Mouse (Mus musculus): ENCODE measurements around the gene Dysf. TPM values are rescaled to one million over a fixed set of nuclear protein-coding genes. Genes with fewer than 3 reads are reported as not detected.

The Dysf gene
- total and polyA plus RNA-seq, 2 experiments from 2014 or later = 1.4 to 1.7 TPM

DNA sequence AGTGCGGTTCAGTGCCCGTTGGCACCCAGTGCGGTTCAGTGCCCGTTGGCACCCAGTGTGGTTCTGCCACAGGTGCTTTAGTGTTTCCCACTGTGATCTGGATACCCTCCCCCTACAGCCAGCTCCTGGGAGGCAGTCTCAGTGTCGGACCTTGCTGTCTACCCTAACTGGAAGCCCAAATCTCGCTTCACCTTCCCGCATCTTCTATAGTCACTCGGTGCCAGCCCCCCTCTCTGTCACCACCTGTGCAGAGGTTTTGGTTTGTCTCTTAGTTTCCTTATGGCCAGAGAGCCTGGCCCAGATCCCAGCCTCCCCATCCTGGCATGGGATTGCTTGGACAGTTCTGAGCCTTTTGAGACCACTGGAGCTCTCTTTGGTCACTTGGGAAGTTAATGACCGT lies 127.3 kb downstream of the Dysf start:
- no peaks in the 10 kb centered on the region for H3K9me3 ChIP-seq (ENCODE audit: low read length)
- H3K9ac ChIP-seq (replicated peaks; ENCODE audit: low read length, poor library complexity, severe bottlenecking) = no peak overlapping the region

DNA sequence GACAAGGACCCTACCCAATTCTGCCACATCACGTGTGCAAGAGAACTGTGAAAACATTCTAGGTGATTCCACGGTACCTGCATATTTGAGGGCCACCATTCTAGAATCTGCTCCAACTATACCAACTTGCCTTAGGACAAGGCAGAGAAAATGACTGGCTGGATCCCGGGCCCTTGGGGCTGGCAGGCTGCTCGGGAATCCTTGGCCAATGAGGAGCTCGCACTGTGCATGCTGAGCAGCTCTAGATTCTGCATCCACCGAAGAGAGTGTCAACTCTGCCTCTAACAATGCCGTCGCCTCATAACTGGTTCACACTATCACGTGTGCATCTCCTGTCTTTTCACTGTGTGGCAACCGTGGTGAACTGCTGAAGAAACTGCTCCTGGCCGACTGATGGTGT lies 128.0 kb downstream of the Dysf start:
- H3K4me2 ChIP-seq (ENCODE audit: low read depth, low read length, poor library complexity, severe bottlenecking) = no peak overlapping the region
- DNase-seq (ENCODE audit: low spot score) (no peak), ATAC-seq (ENCODE audit: low FRiP score) (no peak)
- H3K9ac ChIP-seq (replicated peaks; ENCODE audit: low read length, poor library complexity, severe bottlenecking) = no peak overlapping the region
- TF ChIP-seq CTCF (IDR thresholded peaks at IDR 0.05) = no peak
- H3K4me1 ChIP-seq (ENCODE audit: insufficient read depth, low read length) = 0 out of 2 replicates have a peak, but pooled peaks cover 7% of the 10 kb centered on the region
- no peaks in the 10 kb centered on the region for H3K36me3 ChIP-seq (ENCODE audit: insufficient read depth, low read length)
- no peaks in the 10 kb centered on the region for H3K27me3 ChIP-seq (ENCODE audit: insufficient read depth, low read length)
- no peak overlapping the region for H3K27ac ChIP-seq (ENCODE audit: low read depth, low read length)
- WGBS = 87% methylated on average over 11 of the region's 11 CpGs
- H3K4me3 ChIP-seq (ENCODE audit: low read depth, low read length) = no peak overlapping the region
- no peaks in the 10 kb centered on the region for H3K9me3 ChIP-seq (ENCODE audit: low read length)

More for the DNA sequence above, 127.3 kb downstream of the Dysf start:
- Histone ChIP-seq H3K27me3 (ENCODE audit: insufficient read depth, low read length) (no peaks in the 10 kb centered on the region), H3K4me1 (ENCODE audit: insufficient read depth, low read length) (0 out of 2 replicates have a peak, but pooled peaks cover 7% of the 10 kb centered on the region), H3K4me3 (ENCODE audit: low read depth, low read length) (no peak overlapping the region), H3K36me3 (ENCODE audit: insufficient read depth, low read length) (no peaks in the 10 kb centered on the region), H3K4me2 (ENCODE audit: low read depth, low read length, poor library complexity, severe bottlenecking) (no peak overlapping the region), H3K27ac (ENCODE audit: low read depth, low read length) (no peak overlapping the region)
- no peak for TF ChIP-seq CTCF (IDR thresholded peaks at IDR 0.05)
- no peak for ATAC-seq (ENCODE audit: low FRiP score)
- 98% methylated on average over 9 of the region's 9 CpGs for WGBS
- DNase-seq (ENCODE audit: low spot score) = no peak

DNA sequence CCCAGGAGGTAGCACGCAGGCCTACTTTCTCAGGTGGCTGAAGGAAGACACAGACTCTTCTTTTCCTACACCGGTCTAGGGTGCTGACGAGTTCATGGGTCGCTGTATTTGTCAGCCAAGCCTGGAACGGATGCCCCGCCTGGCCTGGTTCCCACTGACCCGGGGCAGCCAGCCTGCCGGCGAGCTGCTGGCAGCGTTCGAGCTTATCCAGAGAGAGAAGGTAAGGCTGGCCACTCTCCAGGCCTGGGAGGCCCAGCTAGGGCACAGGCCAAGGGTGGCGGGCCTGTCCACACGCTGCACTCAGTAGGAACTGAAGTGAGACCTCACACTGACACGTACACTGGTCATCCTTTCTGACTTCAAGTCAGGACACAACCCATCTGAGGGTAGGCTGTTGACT lies 131.5 kb downstream of the Dysf start:
- ATAC-seq (ENCODE audit: low FRiP score) = no peak
- 0 out of 2 replicates have a peak, but pooled peaks cover 3% of the 10 kb centered on the region for H3K4me1 ChIP-seq (ENCODE audit: insufficient read depth, low read length)
- H3K4me3 ChIP-seq (ENCODE audit: low read depth, low read length) = no peak overlapping the region
- no peak for TF ChIP-seq CTCF (IDR thresholded peaks at IDR 0.05)
- H3K9me3 ChIP-seq (ENCODE audit: low read length) = no peaks in the 10 kb centered on the region
- WGBS = 78% methylated on average over 14 of the region's 14 CpGs
- no peak overlapping the region for H3K4me2 ChIP-seq (ENCODE audit: low read depth, low read length, poor library complexity, severe bottlenecking)
- no peaks in the 10 kb centered on the region for H3K27me3 ChIP-seq (ENCODE audit: insufficient read depth, low read length)
- no peaks in the 10 kb centered on the region for H3K36me3 ChIP-seq (ENCODE audit: insufficient read depth, low read length)
- peak; percentile 17 for DNase-seq (ENCODE audit: low spot score)
- no peak overlapping the region for H3K9ac ChIP-seq (replicated peaks; ENCODE audit: low read length, poor library complexity, severe bottlenecking)
- no peak overlapping the region for H3K27ac ChIP-seq (ENCODE audit: low read depth, low read length)

DNA sequence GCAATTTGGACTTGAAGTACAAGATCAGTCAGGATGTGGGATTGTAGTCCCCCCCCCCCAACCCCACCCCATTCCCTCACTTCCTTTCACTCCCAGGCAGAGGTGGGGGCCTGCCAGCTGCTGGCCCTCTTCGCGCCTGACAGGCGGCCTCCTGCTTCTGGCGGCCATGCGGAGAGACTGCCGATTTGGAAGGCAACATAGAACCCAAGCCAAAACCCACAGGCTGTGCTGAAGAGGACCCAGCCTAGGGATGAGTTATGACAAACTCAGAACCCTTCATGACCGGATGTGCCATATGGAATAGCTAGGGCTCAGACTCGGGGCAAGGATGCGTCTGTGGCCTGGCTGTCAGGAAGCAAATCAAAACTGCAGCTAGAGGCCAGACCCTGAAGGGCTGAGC lies 134.1 kb downstream of the Dysf start:
- Histone ChIP-seq H3K9me3 (ENCODE audit: low read length) (no peaks in the 10 kb centered on the region), H3K4me1 (ENCODE audit: insufficient read depth, low read length) (no peaks in the 10 kb centered on the region), H3K27me3 (ENCODE audit: insufficient read depth, low read length) (no peaks in the 10 kb centered on the region), H3K27ac (ENCODE audit: low read depth, low read length) (no peak overlapping the region), H3K4me2 (ENCODE audit: low read depth, low read length, poor library complexity, severe bottlenecking) (no peak overlapping the region), H3K36me3 (ENCODE audit: insufficient read depth, low read length) (no peaks in the 10 kb centered on the region), H3K4me3 (ENCODE audit: low read depth, low read length) (no peak overlapping the region), H3K9ac (replicated peaks; ENCODE audit: low read length, poor library complexity, severe bottlenecking) (no peak overlapping the region)
- TF ChIP-seq CTCF (IDR thresholded peaks at IDR 0.05) = no peak
- WGBS = 80% methylated on average over 9 of the region's 9 CpGs
- ATAC-seq (ENCODE audit: low FRiP score) (0 out of 2 replicates have a peak, but pooled peaks have one; percentile 14), DNase-seq (ENCODE audit: low spot score) (peak; percentile 30)

DNA sequence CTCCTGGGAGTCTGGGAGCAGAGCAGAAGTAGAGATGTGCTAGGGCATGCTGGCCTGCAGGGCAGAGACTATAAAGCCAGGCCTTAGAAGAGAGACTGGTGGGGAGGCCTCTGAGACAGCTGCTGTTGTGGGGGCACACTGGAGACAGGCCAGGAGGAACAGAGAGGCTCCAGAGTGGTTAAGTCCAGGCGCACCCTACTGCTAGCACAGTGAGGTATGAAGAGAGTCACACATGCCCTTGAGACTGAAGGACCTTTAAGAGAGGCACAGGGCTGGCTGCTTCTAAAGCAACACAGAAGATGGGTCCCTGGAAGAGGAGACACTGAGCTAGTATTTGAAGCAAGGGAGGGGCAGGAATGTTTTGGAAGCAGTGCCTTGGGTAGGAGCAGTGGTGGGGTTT lies 134.9 kb downstream of the Dysf start:
- ATAC-seq (ENCODE audit: low FRiP score) (no peak), DNase-seq (ENCODE audit: low spot score) (no peak)
- H3K4me3 ChIP-seq (ENCODE audit: low read depth, low read length) = no peak overlapping the region
- 87% methylated on average over 1 of the region's 1 CpGs for WGBS
- H3K4me2 ChIP-seq (ENCODE audit: low read depth, low read length, poor library complexity, severe bottlenecking) = no peak overlapping the region
- no peak for TF ChIP-seq CTCF (IDR thresholded peaks at IDR 0.05)
- no peaks in the 10 kb centered on the region for H3K36me3 ChIP-seq (ENCODE audit: insufficient read depth, low read length)
- no peak overlapping the region for H3K27ac ChIP-seq (ENCODE audit: low read depth, low read length)
- no peaks in the 10 kb centered on the region for H3K27me3 ChIP-seq (ENCODE audit: insufficient read depth, low read length)
- no peaks in the 10 kb centered on the region for H3K9me3 ChIP-seq (ENCODE audit: low read length)
- H3K9ac ChIP-seq (replicated peaks; ENCODE audit: low read length, poor library complexity, severe bottlenecking) = no peak overlapping the region
- no peaks in the 10 kb centered on the region for H3K4me1 ChIP-seq (ENCODE audit: insufficient read depth, low read length)

DNA sequence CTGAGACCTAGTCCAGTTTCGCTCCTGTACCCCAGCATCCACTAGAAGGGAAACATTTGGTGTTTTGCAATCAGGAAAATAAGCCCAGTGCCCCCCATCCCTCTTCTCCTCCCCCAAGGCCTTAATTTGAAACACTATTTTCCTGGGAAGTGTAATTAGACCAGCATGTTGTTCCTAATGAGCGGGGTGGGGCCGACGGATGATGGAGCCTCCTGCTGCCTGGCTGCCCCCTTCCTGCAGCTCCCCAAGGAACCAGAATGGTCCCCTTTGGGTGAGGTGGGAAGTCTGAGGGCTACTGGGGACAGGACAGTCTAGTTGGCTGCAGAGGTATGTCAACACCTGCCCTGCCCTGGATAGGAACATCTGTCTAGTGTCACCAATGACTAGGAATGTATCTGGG lies 136.0 kb downstream of the Dysf start:
- Histone ChIP-seq H3K4me2 (ENCODE audit: low read depth, low read length, poor library complexity, severe bottlenecking) (no peak overlapping the region), H3K9me3 (ENCODE audit: low read length) (no peaks in the 10 kb centered on the region), H3K4me1 (ENCODE audit: insufficient read depth, low read length) (no peaks in the 10 kb centered on the region), H3K27ac (ENCODE audit: low read depth, low read length) (no peak overlapping the region), H3K9ac (replicated peaks; ENCODE audit: low read length, poor library complexity, severe bottlenecking) (no peak overlapping the region), H3K4me3 (ENCODE audit: low read depth, low read length) (no peak overlapping the region), H3K36me3 (ENCODE audit: insufficient read depth, low read length) (no peaks in the 10 kb centered on the region), H3K27me3 (ENCODE audit: insufficient read depth, low read length) (no peaks in the 10 kb centered on the region)
- ATAC-seq (ENCODE audit: low FRiP score) (no peak), DNase-seq (ENCODE audit: low spot score) (no peak)
- TF ChIP-seq CTCF (IDR thresholded peaks at IDR 0.05) = no peak
- 87% methylated on average over 4 of the region's 4 CpGs for WGBS
